7 mouse cellular contexts compared by ENCODE assay signal in genomic region chr9:78476531-78477020, GRCm38 (mm10). TPM values are rescaled to one million over a fixed set of nuclear protein-coding genes. Genes with fewer than 3 reads are reported as not detected.
DNase-seq lines count a peak whose midpoint lies in the region; ATAC-seq lines count a peak whose summit lies in the region.

No protein-coding gene starts in this region.

- H3K4me1 ChIP-seq in forebrain, embryonic 12.5 days, result peaks cover 11% of the 10 kb centered on the region
- H3K4me1 ChIP-seq in liver, embryonic 15.5 days (replicated peaks), result peaks cover 20% of the 10 kb centered on the region

- H3K9me3 ChIP-seq in forebrain, embryonic 12.5 days, result no peaks in the 10 kb centered on the region
- H3K9me3 ChIP-seq in liver, embryonic 15.5 days (replicated peaks), result no peaks in the 10 kb centered on the region

- no peaks in the 10 kb centered on the region for H3K27me3 ChIP-seq in forebrain, embryonic 12.5 days
- H3K27me3 ChIP-seq in liver, embryonic 15.5 days, result no peaks in the 10 kb centered on the region

- peak overlapping the region; percentile 54; the same call in 1 of the 2 replicates for H3K27ac ChIP-seq in forebrain, embryonic 12.5 days
- H3K27ac ChIP-seq in liver, embryonic 15.5 days (replicated peaks), result peak overlapping the region; percentile 64

- H3K4me2 ChIP-seq in forebrain, embryonic 12.5 days, result no peak overlapping the region
- H3K4me2 ChIP-seq in liver, embryonic 15.5 days, result no peak overlapping the region

- no peak overlapping the region for H3K4me3 ChIP-seq in forebrain, embryonic 12.5 days (replicated peaks)
- H3K4me3 ChIP-seq in liver, embryonic 15.5 days (replicated peaks), result no peak overlapping the region

- no peak overlapping the region for H3K9ac ChIP-seq in forebrain, embryonic 12.5 days
- no peak overlapping the region for H3K9ac ChIP-seq in liver, embryonic 15.5 days

- DNase-seq in urinary bladder, postnatal 25 days (ENCODE audit: low spot score), result peak; percentile 13
- no peak for DNase-seq in urinary bladder, adult 18-20 months (ENCODE audit: low spot score in 2 of 2)
- DNase-seq in right cerebral cortex, postnatal 25 days, result no peak
- DNase-seq in spleen, postnatal 36 days (ENCODE audit: low spot score in 2 of 2), result no peak
- no peak for DNase-seq in thymus, postnatal 0 days (ENCODE audit: low spot score)

- ATAC-seq in forebrain, embryonic 12.5 days (ENCODE audit: low FRiP score), result no peak
- 0 out of 2 replicates have a peak, but pooled peaks have one; percentile 4 for ATAC-seq in liver, embryonic 15.5 days (ENCODE audit: insufficient read depth)

- peaks cover 68% of the 10 kb centered on the region for H3K36me3 ChIP-seq in forebrain, embryonic 12.5 days (replicated peaks)
- peaks cover 81% of the 10 kb centered on the region for H3K36me3 ChIP-seq in liver, embryonic 15.5 days (replicated peaks)

- WGBS in forebrain, embryonic 12.5 days, result 7% methylated on average over 1 of the region's 1 CpGs
- WGBS in liver, embryonic 15.5 days (ENCODE audit: insufficient replicate concordance), result 15% methylated on average over 1 of the region's 1 CpGs

RNA-seq across cellular contexts. Expression of gene Eef1a1, which starts 12.4 kb away (rescaled TPM):
- polyA plus RNA-seq in forebrain, embryonic 12.5 days (2016; fragmentation: Nextera tagmentation; extraction: Ambion mirVana), result 3,508 and 3,592 TPM in 2 replicates
- polyA plus RNA-seq in liver, embryonic 15.5 days (2015; fragmentation: Nextera tagmentation; extraction: Ambion mirVana), result 2,003 and 2,036 TPM in 2 replicates
- 3,927 and 4,011 TPM in 2 replicates for polyA plus RNA-seq in thymus, postnatal 0 days (2015; fragmentation: Nextera tagmentation; extraction: Ambion mirVana)

RNA-seq across cellular contexts. Expression of gene Gm17324, which starts 28.0 kb away (rescaled TPM):
- 0.68 and 0.75 TPM in 2 replicates for polyA plus RNA-seq in forebrain, embryonic 12.5 days (2016; fragmentation: Nextera tagmentation; extraction: Ambion mirVana)
- polyA plus RNA-seq in liver, embryonic 15.5 days (2015; fragmentation: Nextera tagmentation; extraction: Ambion mirVana), result 0.45 and 0.68 TPM in 2 replicates
- 0.58 and 1.1 TPM in 2 replicates for polyA plus RNA-seq in thymus, postnatal 0 days (2015; fragmentation: Nextera tagmentation; extraction: Ambion mirVana)

RNA-seq across cellular contexts. Expression of gene Mto1, which starts 28.6 kb away (rescaled TPM):
- 24.4 and 26.1 TPM in 2 replicates for polyA plus RNA-seq in forebrain, embryonic 12.5 days (2016; fragmentation: Nextera tagmentation; extraction: Ambion mirVana)
- polyA plus RNA-seq in liver, embryonic 15.5 days (2015; fragmentation: Nextera tagmentation; extraction: Ambion mirVana), result 19.6 and 19.8 TPM in 2 replicates
- 22.8 and 23.4 TPM in 2 replicates for polyA plus RNA-seq in thymus, postnatal 0 days (2015; fragmentation: Nextera tagmentation; extraction: Ambion mirVana)

RNA-seq across cellular contexts. Expression of gene Cgas, which starts 33.5 kb away (rescaled TPM):
- 0.46 and 0.69 TPM in 2 replicates for polyA plus RNA-seq in forebrain, embryonic 12.5 days (2016; fragmentation: Nextera tagmentation; extraction: Ambion mirVana)
- polyA plus RNA-seq in liver, embryonic 15.5 days (2015; fragmentation: Nextera tagmentation; extraction: Ambion mirVana), result 0.82 and 0.98 TPM in 2 replicates
- 2.6 and 3.0 TPM in 2 replicates for polyA plus RNA-seq in thymus, postnatal 0 days (2015; fragmentation: Nextera tagmentation; extraction: Ambion mirVana)
